Mouse (Mus musculus): ENCODE measurements at regions not wholly inside any gene's neighbourhood (a gene's known extent, or its start where the extent isn't known, plus 50 kb on each side); places are given as distances from the start of the nearest gene placed in this dataset.

DNA sequence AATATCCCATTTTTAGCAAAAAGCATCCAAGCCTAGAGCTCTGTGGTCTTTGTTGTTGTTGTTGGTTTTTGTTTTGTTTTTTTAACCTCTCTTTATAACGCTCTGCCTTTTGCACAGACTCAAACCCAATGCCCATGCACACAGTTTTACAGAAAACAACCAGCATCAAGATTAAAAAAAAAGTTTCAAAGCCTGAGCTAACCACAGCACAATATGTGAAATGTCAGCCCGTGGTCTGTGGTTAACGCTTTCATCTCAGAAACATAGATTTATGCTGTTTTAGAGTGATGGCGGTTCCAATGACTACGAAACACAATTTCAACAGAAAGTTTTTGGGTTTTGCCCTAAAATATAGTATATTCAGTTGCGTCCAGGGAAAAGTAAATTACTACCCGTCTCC, 155.4 kb downstream of the Wif1 start:
- TF ChIP-seq CTCF (conservative IDR thresholded peaks at IDR 0.05; ENCODE audit: low read length), result no peak
- TF ChIP-seq NANOG (IDR thresholded peaks at IDR 0.05; ENCODE audit: borderline replicate concordance, low read length), result no peak
- no peak for TF ChIP-seq POU5F1 (IDR thresholded peaks at IDR 0.05; ENCODE audit: borderline replicate concordance, low read length)

All from E14TG2a.4 (cell line).